Mouse (Mus musculus) intestine, embryonic 16.5 days (tissue): ENCODE results near the gene Mast4. TPM values are rescaled to one million over a fixed set of nuclear protein-coding genes. Genes with fewer than 3 reads are reported as not detected.
A peak's percentile ranks its signal among the peaks of the same experiment; 100 is the strongest.

Source experiments
- ATAC-seq: fragments of 200-750 bp; cut with Nextera tagmentation; 2 replicates; pipeline ENCODE4 v1.8.0; 2017; ENCODE audit warnings: moderate TSS enrichment, moderate library complexity
- H3K27ac ChIP-seq: fragments of 300-500 bp; sonication (generic); 2 replicates; pipeline ENCODE4 v1.5.1; 2014; ENCODE audit warnings: mild to moderate bottlenecking, low read length
- H3K27me3 ChIP-seq: fragments of 300-500 bp; sonication (generic); replicated peaks from 2 replicates; pipeline ENCODE4 v1.6.1; 2014; ENCODE audit warnings: low read length, control low read depth, mixed read lengths; ENCODE audit not compliant: control insufficient read depth, insufficient read depth
- H3K36me3 ChIP-seq: fragments of 300-500 bp; sonication (generic); 2 replicates; pipeline ENCODE4 v1.6.1; 2014; ENCODE audit warnings: low read length, control low read depth; ENCODE audit not compliant: control insufficient read depth, insufficient read depth
- H3K4me1 ChIP-seq: fragments of 300-500 bp; sonication (generic); 2 replicates; pipeline ENCODE4 v1.6.1; 2014; ENCODE audit warnings: low read length, control low read depth, mixed read lengths; ENCODE audit not compliant: control insufficient read depth, insufficient read depth
- H3K4me2 ChIP-seq: fragments of 300-500 bp; sonication (generic); 2 replicates; pipeline ENCODE4 v1.6.1; 2014; ENCODE audit warnings: low read depth, low read length, control low read depth
- H3K4me3 ChIP-seq: fragments of 300-500 bp; sonication (generic); 2 replicates; pipeline ENCODE4 v1.5.1; 2014; ENCODE audit warnings: mild to moderate bottlenecking, low read length
- H3K9ac ChIP-seq: fragments of 300-500 bp; sonication (generic); 2 replicates; pipeline ENCODE4 v1.6.1; 2014; ENCODE audit warnings: low read depth, low read length
- H3K9me3 ChIP-seq: fragments of 300-500 bp; sonication (generic); 2 replicates; pipeline ENCODE4 v1.6.1; 2016; ENCODE audit warnings: low read length, control low read depth; ENCODE audit not compliant: control insufficient read depth
- WGBS: fragments of 180-500 bp; shearing (Covaris S2); extraction: QIAGEN DNeasy Blood & Tissue Kit; methylation state at CpG from one replicate; pipeline ENCODE4 v1.1.7; 2014; 5-methylcytosine and 5-hydroxymethylcytosine counted together
- polyA plus RNA-seq: library from polyadenylated mRNA; unstranded; fragments of >200 nt; fragmentation: Nextera tagmentation; extraction: Ambion mirVana; gene quantifications from 2 replicates; pipeline ENCODE4 v1.2.1, GENCODE M21; 2015

Gene Mast4
- polyA plus RNA-seq, 1 experiment from 2014 or later, result 15.1 TPM

DNA sequence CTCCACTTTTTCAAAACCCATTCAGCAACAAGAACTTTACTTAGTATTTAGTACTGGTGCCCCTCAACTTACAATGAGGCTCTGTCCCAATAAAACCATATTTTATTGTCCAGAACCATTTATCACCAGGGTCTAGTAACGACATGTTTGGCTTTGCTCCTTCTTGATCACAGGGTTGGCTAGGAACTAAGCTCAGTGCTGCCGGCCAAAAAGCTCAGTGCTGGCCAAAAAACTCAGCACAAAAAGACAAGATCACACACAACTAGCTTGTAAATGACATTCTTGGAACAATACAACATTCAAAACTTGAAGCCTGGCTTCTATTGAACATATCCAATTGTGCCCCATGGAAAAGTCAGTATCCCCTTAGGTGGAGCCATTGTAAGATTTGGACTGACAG is 386.8 kb downstream of the Mast4 start:
- no peak for ATAC-seq
- Histone ChIP-seq H3K9me3 (no peaks in the 10 kb centered on the region), H3K27me3 (no peaks in the 10 kb centered on the region), H3K4me3 (no peak overlapping the region), H3K9ac (no peak overlapping the region), H3K4me2 (no peak overlapping the region), H3K27ac (no peak overlapping the region), H3K36me3 (no peaks in the 10 kb centered on the region), H3K4me1 (no peaks in the 10 kb centered on the region)
- 72% methylated on average over 2 of the region's 2 CpGs for WGBS

DNA sequence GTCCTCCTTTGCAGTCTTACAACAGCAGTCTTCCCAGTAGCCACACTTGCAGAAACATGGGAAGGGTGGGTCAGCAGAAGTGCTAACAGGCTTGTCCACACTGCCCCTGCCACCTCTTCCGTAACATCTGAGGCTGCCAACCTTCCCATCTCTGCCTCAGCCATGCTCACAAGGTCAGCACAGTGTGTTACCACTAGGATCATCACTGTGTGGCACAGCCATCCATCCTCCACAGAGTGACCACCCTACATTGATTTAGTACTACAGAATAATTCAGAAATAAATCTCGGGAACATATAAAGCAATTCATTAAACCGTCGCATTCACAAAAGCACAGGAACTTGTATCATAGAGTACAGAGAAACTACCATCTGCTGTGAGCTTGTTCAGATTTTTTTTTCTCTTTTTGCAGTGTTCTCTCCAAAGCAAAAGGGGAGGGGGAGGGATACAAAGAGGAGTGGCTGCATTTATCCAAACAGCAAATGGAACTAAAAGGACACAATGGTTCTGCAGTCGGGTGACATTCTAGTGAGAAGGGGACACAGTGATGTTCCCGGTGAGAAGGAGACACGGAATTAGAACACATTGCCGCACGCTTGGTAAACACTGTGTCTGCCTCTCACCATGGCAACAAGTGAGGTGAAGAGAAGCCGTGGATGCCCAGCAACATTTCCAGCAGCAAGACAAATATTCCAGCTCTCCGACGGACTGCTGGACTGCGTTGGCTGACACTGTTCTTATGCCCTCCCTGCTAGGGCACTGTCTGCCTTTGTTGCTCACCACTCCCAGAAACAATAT is 388.1 kb downstream of the Mast4 start:
- Histone ChIP-seq H3K36me3 (no peaks in the 10 kb centered on the region), H3K27ac (no peak overlapping the region), H3K9me3 (no peaks in the 10 kb centered on the region), H3K4me2 (no peak overlapping the region), H3K9ac (no peak overlapping the region), H3K27me3 (no peaks in the 10 kb centered on the region), H3K4me3 (no peak overlapping the region), H3K4me1 (no peaks in the 10 kb centered on the region)
- no peak for ATAC-seq
- 68% methylated on average over 13 of the region's 13 CpGs for WGBS

DNA sequence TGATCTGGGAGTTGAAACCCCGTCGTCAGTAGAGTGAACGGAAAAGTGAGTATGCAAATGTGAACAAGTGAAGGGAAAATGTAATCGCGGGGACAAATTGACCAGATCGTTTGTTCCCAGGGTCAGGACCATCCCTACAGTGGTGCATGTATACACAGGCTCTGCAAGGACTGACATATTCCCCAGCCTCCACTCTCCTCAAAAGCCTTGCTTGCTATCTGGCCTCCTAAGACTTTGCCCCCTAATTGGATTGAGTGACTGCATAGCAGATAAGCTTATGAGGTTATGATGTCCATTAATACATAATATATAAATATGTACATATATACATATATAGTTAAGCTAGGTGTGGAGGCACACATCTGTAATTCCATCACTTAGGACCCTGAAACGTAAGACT is 388.8 kb downstream of the Mast4 start:
- H3K36me3 ChIP-seq, result no peaks in the 10 kb centered on the region
- H3K4me2 ChIP-seq, result no peak overlapping the region
- no peak overlapping the region for H3K27ac ChIP-seq
- no peak overlapping the region for H3K9ac ChIP-seq
- 84% methylated on average over 7 of the region's 7 CpGs for WGBS
- H3K9me3 ChIP-seq, result no peaks in the 10 kb centered on the region
- H3K4me1 ChIP-seq, result no peaks in the 10 kb centered on the region
- no peaks in the 10 kb centered on the region for H3K27me3 ChIP-seq
- ATAC-seq, result peak; percentile 79
- no peak overlapping the region for H3K4me3 ChIP-seq

DNA sequence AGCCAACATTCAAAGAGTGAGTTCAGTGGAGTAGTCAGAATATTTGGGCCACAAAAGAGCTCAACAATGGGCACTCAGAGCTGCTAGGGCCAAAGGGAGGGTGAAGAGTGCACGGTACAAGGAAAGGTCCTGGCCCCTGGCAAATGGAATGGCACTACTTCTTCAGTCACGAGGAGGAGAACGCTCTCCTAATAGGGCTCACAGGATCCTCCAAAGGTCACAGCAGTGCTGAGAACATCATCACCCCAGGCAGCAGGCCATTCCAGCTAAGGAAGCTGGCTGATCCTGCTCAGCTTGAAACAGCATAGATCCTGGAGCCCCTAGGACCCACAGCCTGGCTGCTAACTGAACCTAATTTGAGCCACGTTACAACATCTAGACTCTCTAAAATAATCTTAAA is 389.8 kb downstream of the Mast4 start:
- 83% methylated on average over 4 of the region's 4 CpGs for WGBS
- no peaks in the 10 kb centered on the region for H3K9me3 ChIP-seq
- H3K9ac ChIP-seq, result no peak overlapping the region
- no peaks in the 10 kb centered on the region for H3K27me3 ChIP-seq
- no peaks in the 10 kb centered on the region for H3K36me3 ChIP-seq
- no peak for ATAC-seq
- H3K4me2 ChIP-seq, result no peak overlapping the region
- no peaks in the 10 kb centered on the region for H3K4me1 ChIP-seq
- H3K27ac ChIP-seq, result no peak overlapping the region
- no peak overlapping the region for H3K4me3 ChIP-seq

DNA sequence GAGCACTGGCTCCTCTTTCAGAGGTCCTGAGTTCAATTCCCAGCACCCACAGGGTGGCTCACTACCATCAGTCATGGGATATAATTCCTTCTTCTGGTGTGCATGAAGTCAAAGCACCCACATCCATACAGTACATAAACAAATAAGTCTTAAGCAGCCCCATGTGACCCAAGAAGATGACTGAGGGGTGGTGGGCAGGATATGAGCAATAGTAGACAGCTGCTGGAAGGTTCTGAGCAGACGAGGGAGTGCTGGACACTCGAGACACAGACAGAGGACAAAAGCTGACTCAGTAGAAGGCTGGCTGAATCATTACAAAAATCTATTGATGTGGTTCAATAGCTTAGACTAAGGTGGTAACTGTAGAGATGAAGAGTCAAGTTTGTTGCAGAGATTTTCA is 391.7 kb downstream of the Mast4 start:
- Histone ChIP-seq H3K9ac (no peak overlapping the region), H3K27me3 (no peaks in the 10 kb centered on the region), H3K36me3 (no peaks in the 10 kb centered on the region), H3K4me1 (no peaks in the 10 kb centered on the region), H3K27ac (no peak overlapping the region), H3K4me3 (no peak overlapping the region), H3K9me3 (no peaks in the 10 kb centered on the region), H3K4me2 (no peak overlapping the region)
- ATAC-seq, result no peak
- 73% methylated on average over 2 of the region's 2 CpGs for WGBS

DNA sequence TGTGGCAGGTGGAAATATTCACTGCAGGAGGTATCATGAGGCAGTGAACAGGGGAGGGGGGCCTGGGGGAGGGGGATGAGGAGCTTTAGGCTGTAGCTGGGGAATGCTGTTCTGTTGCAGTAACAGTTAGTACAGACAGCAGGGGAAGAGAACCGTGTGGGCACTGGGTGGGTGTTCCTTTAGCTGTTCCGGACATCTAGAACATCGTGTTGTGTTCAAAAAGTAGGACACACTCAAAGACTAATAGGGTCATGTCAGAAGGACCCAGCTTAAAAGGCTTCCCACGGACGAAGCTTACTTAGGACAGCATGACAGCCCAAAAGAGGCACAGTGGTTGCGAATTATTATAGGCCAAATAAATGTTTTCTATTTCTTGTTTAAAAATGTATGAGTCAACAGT is 393.8 kb downstream of the Mast4 start:
- Histone ChIP-seq H3K4me1 (0 out of 2 replicates have a peak, but pooled peaks cover 4% of the 10 kb centered on the region), H3K27ac (no peak overlapping the region), H3K4me2 (no peak overlapping the region), H3K9ac (no peak overlapping the region), H3K27me3 (no peaks in the 10 kb centered on the region), H3K4me3 (no peak overlapping the region), H3K9me3 (no peaks in the 10 kb centered on the region), H3K36me3 (no peaks in the 10 kb centered on the region)
- no peak for ATAC-seq
- WGBS, result 88% methylated on average over 6 of the region's 6 CpGs

DNA sequence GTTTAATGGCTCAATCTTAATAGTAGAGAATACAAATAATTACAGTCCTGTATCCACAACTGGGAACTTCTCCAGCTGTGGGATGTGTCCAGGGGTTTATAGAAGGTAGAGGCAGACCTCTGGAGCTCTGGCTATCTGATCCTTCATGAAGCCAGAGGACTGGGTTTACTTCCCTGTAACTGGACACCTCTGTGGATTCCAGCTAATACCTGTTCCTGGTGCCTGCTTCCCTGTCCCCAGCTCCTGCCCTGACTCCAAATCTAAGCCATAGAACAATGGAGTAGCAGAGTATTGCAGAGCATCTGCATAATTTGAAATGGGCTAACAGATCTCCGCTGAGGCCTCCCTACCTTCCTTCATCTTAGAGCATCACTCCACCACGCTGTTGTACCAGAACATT is 398.1 kb downstream of the Mast4 start:
- Histone ChIP-seq H3K9ac (no peak overlapping the region), H3K4me2 (no peak overlapping the region), H3K4me1 (0 out of 2 replicates have a peak, but pooled peaks cover 4% of the 10 kb centered on the region), H3K27ac (no peak overlapping the region), H3K9me3 (no peaks in the 10 kb centered on the region), H3K27me3 (no peaks in the 10 kb centered on the region), H3K4me3 (no peak overlapping the region), H3K36me3 (no peaks in the 10 kb centered on the region)
- whole genome bisulfite sequencing, result 93% methylated on average over 2 of the region's 2 CpGs
- no peak for ATAC-seq

DNA sequence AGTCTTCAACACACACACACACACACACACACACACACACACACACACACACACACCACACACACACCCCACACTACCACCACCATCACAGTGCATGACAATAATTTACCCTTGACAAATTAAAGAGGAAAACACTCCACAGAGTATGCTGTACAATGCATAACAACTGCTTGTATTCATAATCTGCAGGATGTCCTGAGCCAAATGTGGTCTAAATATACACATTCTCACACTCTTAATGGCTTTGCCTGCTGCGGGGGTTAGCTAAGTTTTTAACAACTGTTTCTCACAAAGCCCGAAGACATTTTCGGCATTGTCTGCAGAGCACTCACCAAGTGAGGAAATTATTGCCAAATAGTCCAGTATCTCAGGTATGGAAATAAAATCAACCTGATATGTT is 398.5 kb downstream of the Mast4 start:
- Histone ChIP-seq H3K9ac (no peak overlapping the region), H3K4me2 (no peak overlapping the region), H3K27ac (no peak overlapping the region), H3K9me3 (no peaks in the 10 kb centered on the region), H3K4me1 (0 out of 2 replicates have a peak, but pooled peaks cover 4% of the 10 kb centered on the region), H3K27me3 (no peaks in the 10 kb centered on the region), H3K36me3 (no peaks in the 10 kb centered on the region), H3K4me3 (no peak overlapping the region)
- ATAC-seq, result no peak
- 70% methylated on average over 3 of the region's 3 CpGs for WGBS

DNA sequence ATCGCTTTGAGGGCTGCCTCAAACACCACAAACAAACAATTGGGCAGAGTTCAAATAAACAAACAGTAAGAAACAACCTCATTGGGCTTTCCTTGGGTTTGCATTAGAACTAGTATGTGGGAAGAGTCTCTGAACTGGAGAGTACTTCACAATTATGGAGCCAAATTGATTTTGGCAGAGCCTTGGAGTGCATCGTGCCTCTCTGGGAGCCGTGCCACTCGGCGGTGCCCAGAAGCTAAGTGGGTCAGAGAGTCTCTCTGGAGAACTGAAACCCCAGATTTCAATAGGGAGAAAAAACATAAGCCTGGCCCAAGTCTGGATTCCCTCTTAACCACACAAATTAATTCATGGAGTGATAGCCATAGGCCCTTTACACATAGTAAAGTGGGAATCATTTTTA is 400.6 kb downstream of the Mast4 start:
- 0 out of 2 replicates have a peak, but pooled peaks cover 4% of the 10 kb centered on the region for H3K4me1 ChIP-seq
- no peaks in the 10 kb centered on the region for H3K27me3 ChIP-seq
- H3K27ac ChIP-seq, result no peak overlapping the region
- 90% methylated on average over 5 of the region's 5 CpGs for WGBS
- no peak for ATAC-seq
- H3K36me3 ChIP-seq, result no peaks in the 10 kb centered on the region
- no peak overlapping the region for H3K4me2 ChIP-seq
- no peak overlapping the region for H3K4me3 ChIP-seq
- H3K9me3 ChIP-seq, result no peaks in the 10 kb centered on the region
- no peak overlapping the region for H3K9ac ChIP-seq

DNA sequence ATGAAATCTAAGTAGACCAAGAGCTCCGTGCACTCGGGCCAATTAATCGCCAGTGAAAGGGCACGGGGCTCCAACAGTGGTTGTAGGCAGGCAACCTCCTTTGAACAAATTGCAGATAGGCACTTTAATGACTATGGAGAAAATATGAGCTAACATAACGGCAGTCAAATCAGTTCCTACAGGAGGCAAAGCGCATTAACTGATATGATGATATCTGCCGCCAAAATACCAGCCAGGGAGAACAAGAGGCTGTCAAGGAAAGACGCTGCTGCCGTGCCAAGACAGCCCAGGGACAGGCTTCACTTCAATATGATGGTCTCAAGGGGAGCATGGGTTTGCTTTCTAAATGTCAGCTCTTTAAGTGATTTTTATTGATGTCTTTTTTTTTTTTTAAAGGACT is 401.9 kb downstream of the Mast4 start:
- WGBS, result 84% methylated on average over 9 of the region's 9 CpGs
- Histone ChIP-seq H3K4me3 (no peak overlapping the region), H3K27ac (no peak overlapping the region), H3K36me3 (no peaks in the 10 kb centered on the region), H3K4me2 (no peak overlapping the region), H3K9me3 (no peaks in the 10 kb centered on the region), H3K4me1 (0 out of 2 replicates have a peak, but pooled peaks cover 4% of the 10 kb centered on the region), H3K27me3 (no peaks in the 10 kb centered on the region), H3K9ac (no peak overlapping the region)
- ATAC-seq, result no peak
